Mouse (Mus musculus) kidney, adult 11 months (tissue): ENCODE results near the gene Kcnd3.

Experiments
- DNase-seq: peaks from one replicate; pipeline ENCODE4 v3.0.0; 2022

Gene Kcnd3

DNA sequence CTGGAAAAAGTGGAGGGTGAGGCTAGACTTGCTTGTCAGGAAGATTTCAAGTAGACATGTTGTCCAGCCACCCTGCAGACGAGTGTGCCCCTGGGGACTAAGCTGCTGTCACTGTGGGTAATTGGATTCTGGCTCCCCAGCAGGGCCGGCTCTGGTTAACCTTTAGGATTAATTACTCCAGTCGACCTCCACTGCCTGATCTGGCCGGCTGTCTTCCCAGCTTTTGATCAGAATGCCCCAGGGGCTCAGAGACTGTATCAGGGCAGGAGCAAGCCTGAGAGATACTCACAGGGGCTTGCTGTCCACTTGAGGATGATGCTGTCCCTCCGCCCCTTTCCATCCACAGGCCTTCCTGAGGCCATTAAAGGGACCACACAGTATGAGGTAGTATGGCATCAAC lies 77.6 kb downstream of the Kcnd3 start:
- DNase-seq = no peak

DNA sequence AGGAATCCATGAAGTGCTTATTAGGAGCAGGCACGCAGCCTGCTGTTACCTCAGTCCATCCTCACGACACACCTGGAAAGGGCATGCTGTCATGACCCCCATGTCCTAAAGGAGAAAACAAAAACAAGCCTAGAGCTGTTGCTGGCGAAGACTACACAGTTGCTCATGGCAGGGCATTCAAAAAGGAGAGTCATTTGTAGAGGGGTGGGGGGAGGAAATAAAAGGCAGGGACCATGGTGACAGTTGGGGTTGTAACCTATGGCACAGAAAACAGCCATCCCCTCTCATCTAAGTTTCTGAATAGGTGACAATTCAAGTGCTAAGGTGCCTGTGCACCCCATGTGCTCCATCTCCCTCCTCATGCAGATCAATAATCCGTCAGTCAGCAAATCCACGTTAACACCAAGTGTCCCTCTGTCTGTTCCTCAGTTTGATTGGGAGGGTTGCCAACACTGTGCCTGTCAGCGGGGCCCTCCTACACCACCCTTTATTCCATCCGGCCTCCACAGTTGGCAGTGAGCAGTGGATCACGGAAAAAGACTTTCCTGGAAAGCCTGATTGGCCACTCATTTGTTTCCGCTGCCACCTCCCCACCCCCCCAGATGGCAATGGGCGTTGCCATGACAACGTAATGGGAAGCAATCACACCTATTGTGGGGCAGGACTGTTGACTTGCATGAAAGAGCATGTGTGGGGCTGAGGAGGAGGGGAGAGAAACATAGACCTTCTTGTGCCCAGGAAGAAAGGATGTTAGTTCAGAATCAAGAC lies 78.4 kb downstream of the Kcnd3 start:
- DNase-seq = no peak

DNA sequence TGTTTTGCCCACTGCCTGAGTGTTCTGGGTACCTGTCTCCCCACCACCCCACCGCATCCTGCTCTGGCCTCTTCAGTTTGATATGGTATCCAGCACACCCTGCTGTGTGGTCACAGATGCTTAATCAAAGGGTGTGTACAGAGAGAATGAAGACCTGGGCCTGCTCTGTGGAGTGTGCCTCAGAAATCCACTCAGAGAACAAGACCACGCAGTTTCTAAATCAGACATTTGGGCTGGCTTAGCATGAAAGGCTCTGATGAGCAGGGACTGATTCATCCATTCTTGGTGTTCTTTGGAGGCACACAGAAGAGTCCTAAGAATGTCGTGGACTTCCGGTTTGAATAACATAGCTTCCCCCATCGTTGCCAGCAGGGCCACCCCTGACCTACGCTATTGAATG lies 86.3 kb downstream of the Kcnd3 start:
- DNase-seq = no peak

DNA sequence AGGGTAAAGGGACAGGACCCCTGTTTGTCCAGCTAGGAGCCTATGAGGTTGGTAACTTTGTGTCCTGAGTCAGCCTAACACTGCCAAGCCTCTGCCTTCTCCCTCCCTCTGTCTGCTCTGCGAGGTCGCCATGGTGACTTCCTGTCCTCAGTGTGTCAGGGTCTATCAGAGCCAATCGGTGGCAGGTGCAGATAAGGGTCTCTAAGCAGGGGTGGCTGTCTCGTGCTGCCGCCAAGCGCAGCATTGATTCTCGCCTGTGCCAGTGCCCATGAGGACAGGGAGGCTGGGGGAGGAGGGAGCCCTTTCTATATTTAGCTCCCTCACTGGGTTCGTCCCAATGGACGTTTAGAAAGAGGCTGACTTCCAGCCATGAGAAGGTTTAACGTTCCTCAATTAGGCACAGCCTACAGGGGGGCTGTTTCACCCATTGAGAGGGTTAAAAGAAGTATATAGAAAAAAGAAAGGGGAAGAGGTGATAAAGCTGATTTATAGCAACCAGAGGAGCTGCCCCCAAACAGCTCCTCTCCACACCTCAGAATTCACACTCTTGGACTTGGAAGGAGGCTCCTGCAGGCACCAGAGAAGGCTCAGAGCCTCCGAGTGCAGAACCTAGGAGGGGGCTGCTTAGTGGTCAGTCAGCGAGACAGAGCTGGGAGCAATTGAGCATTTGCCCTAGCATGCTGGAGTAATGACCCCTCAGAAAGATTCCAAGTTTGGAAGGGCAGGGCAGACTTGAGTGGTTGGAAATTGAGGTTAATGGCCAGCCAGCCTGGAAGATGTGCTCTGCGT lies 86.9 kb downstream of the Kcnd3 start:
- no peak for DNase-seq

DNA sequence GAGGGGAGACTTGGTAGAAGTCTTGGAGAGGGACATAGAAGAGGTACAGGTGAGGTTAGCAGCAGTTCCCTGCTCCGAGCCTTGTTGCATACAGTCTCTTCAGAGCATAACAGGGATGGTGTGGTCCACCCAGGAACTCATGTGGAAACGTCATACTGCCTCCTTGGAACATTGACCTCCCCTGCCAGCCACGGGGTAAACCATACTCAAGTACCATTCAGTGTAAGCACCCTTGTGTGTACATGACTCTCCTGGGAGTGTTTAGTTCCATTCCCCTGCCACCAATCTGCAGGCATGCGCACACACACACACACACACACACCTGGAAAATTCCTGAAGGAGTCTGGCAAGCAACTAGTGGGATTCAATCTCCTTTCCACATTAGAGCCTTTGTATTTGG lies 90.6 kb downstream of the Kcnd3 start:
- no peak for DNase-seq

DNA sequence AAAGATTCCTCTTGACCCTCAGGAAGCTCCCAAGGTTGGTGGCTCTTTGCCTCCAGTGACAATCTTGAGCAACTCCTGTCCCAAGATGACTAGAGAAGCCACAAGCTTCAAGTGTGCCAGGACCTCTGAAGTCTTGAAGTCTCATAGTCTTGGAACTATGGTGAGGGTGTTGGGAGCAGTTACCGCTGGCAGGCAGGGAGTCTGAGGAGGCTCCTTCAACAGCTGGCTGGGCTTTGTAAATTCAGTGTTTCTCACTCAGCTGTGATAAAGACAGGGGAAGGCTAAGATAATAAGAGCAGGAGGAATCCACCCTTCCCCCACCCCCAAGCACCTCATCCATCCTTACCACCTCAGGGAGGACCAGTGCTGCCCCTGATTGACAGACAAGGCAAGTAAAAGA lies 92.0 kb downstream of the Kcnd3 start:
- no peak for DNase-seq

DNA sequence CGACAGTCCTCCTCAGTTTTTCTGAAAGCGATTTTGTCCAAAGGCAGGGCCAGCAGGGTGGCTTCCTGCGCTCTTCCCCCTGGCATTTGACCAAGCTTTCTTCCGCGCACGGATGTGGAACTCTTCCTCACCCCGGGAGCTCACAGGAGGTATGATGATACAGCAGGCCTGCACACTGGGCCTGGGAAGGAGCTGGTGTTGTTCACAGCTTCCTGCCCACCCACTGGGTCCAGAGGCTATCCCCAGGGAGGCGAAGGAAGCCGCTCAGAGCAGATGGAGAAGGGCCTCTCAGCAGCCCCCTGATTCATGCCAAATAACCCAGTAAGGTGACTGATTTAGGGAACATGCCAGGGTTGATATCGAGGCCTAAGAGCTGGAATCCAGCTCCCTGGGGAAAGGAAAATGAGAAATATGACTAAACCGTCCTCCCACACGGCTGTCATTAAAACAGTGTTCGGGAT lies 94.5 kb downstream of the Kcnd3 start:
- no peak for DNase-seq

DNA sequence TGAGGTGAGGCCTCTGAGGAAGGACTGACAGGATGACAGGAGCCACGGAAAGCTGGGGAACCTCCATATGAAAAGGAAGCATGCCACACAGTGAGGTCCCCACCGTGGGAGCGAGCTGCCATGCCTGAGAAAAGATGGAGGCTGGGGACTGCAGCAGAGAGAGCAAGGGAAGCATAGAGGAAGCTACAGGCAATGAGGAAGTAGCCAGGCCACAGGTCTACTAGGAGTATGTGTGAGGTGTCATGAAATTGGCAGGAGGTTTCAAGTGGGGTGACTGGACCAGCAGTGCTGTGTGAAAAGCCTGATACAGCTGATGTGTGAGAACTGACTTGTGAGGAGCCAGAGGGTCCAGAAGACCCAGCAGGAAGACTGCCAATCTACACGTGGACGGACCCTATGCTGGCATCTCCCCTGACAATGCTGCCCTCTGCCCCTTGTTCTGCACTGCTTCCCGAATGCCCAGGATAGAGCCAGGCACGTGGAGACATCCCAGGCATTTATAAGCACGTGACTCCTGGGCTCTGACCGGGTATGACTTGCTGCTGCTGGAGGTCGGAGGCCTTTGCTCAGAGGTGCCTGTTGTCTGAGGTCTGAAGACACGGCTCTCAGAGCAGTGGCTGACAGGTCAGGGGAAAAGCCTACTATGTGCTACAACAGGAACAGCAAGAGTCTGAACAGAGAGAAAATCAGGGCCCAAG lies 96.1 kb downstream of the Kcnd3 start:
- peak; percentile 63 for DNase-seq

DNA sequence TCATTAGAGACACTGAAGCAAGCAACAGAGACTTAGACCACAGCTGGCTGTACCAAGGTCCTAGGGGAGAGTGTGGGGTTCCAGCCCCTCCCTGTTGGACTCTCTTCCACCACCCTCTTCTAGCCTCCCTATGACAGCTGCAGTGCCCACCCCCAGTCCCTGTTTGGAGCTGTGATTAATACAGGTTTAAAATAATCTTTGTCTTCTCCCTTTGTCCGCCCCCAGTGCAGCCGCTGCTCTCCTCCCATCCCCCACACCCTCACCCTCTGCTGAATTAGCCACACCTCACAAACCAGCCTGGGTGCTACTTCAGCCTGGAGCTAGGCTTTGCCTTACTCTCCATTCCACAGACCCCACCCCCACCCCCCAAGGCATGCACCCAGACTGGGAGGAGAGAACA lies 107.3 kb downstream of the Kcnd3 start:
- no peak for DNase-seq

DNA sequence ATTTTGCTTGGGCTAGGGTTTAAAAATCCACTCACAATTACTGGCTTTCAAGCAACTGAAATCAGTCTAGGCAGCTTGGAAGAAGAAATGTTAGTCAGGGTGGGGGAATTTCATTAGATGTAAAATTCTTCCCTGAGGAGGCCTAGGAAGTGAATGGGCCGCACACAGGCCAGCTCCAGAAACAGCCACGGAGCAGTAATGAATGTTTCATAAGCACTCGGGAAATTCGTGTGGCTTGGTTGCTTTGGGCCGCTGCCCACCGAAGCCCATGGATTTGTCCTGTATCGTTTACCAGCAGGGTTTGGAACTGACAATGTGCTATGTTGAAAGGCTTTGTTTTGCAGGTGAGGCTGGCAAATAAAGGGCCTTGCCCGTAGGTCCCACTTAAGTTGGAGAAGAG lies 114.8 kb downstream of the Kcnd3 start:
- no peak for DNase-seq

DNA sequence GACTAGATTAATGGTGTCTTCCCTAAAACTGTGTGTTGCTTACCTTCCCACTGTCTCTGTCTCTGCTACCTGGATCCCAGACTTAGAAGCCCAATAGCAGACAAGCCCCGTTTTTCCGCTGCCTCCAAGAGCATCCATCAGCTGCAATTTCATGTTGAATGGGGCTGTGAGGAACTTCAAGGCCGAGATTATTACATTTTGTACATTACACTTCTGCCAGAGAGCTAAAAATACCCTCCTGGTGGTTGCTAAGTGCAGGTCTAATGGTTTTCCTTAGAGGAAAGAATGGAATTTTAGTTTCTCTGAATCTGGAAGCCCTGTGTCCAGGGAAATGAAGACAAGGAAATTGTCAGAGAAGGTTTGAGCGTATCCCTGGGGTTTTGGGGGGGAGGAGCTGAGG lies 115.3 kb downstream of the Kcnd3 start:
- no peak for DNase-seq

DNA sequence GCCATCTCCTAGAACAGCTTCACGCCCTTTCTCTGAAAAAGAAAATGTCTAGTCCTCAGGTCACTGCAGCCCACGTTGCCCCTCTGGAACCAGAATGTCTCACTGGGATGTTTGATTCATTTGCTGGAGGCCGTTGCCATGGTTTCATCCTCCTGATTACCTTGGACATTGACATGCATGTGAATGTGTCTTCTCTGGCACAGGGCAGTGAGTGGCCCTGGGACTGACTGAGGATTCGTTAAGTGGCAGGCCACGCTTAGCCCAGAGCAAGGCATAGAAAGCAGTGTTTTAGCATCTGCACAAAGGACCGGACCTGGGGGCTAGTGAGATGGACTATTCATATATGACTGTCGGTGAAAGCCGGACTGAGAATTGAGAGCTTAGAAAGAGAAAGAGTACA lies 116.3 kb downstream of the Kcnd3 start:
- DNase-seq = no peak

DNA sequence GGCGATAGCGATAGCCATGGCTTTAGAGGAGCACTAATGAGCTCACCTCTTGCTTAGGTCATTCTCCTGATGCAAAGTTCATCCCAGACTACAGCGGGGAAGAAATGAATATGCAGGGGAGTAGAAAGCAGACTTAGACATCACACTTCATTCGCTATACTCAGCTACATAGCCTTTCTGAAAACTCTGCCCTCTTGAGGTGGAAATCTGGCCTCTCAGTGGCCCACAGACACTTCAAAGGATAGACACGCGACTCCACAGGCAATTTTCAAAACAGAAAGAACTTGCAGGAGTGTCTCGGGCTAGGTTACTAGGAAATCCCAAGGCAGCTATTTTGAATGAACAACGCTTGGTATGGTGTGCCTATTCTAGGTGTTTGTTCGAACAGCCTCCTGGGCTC lies 116.7 kb downstream of the Kcnd3 start:
- DNase-seq = no peak

DNA sequence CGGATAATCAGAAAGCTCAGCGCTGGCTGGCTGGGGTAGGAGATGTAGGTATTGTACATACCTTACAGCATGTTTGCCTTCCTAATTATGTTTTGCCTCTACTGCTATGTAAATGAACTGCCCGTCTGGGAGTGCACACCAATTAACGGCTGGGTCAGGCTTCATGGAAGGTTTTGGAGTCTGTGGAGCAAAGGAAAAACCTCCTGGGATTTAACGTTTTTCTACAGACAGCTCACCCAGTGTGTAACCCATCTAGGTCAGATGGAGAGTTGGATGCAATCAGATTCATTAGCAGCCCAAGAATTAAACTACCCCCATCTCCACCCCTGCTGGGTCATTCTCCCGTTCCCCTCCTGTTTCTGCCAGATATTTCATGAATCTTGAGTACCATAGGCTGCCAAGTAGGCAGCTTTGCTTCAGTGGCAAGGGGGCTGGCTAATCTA lies 117.2 kb downstream of the Kcnd3 start:
- no peak for DNase-seq

DNA sequence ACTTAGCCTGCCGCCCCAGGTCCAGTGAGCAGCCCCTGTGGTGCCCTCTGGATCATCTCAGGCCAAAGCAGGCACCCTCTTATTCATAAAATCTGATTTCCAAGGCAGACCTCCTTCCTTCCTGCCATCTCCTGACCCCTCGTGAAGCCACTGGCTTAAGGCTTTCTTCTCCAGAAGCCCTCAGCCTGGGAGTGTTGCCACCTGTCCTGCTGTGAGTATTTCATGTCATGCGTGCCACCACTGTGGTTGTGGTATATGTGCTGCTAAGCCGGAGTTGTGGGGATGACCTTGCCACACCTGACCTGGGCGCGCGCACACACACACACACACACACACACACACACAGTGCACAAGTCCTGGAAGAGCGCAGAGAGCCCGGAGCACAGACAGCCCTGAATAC lies 117.8 kb downstream of the Kcnd3 start:
- DNase-seq = no peak

DNA sequence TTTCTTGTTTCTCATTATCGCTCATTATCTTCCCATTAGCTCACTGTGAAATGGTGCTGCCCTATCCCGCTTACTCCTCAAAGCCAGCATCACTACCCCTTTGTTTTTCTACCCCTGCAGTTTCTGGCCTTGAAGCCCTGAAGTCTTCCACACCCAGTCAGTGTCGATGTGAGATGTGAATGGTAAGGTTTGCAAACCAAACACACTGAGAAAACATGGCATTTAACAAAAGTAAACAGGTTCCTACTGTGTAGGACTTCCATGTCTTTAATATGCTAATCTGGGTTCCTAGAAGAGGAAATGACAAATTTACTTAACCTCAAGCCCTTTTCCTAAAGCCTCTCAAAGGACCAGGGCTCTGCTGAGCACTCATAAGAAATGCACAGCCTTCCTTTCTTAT lies 118.7 kb downstream of the Kcnd3 start:
- DNase-seq = no peak

DNA sequence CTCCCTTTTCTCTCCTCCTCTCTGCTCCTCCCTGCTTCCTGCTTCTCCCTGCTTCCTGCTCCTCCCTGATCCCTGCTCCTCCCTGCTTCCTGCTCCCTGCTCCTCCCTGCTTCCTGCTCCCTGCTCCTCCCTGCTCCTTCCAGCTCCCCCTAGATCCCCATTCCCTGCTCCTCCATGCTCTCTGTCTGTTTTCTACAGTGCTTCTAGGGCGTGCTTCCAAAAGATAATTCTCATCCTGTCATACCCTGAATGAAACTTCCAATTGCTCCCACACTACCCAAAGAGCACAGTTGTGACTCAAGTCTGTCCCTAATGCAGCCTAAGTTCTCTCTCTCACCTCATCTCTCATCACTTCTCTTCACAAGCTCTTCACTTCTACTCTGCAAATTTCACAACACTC lies 119.8 kb downstream of the Kcnd3 start:
- DNase-seq = no peak

DNA sequence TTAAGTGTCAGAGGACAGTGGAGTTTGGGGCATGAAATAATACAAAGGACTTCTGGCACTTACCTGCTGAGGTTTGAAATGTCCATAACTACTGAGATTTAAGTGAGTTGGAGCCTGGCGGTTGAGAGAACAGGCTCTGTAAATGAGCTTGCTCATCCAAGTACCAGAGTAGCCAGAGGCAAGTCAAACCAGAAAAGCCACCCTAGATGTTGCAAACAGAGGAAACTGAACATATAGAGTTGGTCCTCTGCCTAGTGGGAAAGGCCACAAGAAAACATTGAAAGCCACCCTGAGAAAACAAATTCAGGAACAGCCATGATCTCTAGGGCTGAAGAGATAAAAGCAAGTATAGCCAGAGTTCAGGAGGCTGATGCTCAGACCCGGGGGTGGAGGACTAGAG lies 121.0 kb downstream of the Kcnd3 start:
- no peak for DNase-seq

DNA sequence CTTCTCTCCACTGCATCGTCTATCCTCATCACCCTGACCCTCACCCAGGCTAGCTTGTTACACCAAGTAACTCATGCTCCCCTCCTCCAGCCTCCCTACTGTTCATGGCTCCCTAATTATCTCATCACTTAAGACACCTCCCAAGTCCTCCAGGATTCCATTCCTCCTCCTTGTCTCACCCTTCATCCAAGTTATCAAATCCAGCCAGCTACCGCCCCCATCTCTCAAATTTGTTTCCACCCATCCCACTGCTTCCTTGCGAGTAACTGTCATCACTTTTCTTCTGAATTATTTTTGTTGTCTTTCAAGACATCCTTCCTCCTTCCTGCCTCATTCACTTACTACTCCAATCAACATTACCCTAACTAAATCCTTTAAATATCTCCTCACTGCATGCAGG lies 126.2 kb downstream of the Kcnd3 start:
- DNase-seq = no peak

DNA sequence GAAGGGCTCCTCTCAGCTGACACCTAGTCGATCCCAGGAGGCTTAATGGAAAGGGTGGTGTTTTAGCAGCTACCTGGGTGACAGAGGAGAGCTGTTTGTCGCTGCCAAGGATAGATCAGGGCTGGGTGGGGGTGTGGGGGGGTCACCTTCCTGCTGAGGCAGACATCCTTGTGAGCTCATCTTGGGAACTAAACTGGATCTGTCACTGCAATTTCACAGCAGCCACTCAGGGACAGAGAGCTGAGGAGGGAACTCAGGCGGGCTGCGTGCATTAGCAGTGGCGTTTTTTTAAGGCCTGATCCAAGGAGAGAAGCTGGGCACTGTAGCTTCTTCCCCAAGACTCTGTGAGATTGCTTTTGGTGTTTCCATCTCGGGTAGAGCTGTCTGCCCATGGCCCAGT lies 129.0 kb downstream of the Kcnd3 start:
- no peak for DNase-seq

DNA sequence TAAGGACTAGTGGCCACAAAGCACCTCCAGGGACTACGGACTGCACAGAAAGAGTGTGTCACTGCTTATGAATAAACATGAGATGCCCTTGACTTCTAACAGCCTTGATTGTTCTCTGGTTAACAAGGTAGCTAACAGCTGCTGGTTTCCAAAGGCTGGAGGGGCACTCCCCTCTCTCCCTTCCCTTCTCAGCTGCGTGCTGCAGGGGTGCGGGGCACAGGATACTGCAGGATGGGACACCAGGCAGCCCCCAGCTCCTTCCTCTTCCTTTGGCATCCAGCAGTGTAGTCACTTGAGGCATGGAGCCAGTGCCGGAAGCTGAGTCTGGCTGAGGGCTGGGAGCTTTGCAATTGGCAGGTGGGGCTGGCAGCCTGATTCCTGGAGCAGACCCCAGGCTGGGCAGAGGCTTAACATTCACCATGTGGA lies 133.6 kb downstream of the Kcnd3 start:
- DNase-seq = no peak

DNA sequence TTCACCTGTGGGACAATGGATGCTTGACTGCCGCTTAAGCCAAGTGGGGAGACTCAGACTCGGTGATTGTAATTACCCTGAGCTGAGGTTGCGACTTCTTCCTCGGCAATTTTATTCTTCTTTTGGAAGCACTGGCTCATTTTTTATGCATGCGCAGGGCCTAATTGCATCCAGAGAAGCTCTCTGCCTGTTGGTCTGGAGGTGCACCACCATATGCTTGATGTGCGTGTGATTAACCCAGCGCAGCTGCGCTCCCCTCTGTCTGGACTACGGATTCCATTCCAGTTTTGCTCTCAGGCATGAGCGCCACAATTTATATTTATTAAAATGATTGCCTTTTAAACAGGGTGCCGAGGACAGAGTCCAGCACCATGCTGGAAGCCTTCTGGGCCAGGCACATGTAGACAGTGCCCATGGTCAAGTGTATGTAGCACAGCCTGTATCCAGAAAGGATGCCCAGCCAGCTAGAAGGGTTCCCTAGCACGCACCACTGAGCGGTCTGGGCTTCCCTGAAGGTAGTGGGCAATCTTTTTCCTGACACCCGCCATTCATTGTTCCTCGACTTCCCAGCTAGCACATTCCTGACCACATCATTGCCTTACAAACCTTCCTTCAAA lies 138.0 kb downstream of the Kcnd3 start:
- no peak for DNase-seq

DNA sequence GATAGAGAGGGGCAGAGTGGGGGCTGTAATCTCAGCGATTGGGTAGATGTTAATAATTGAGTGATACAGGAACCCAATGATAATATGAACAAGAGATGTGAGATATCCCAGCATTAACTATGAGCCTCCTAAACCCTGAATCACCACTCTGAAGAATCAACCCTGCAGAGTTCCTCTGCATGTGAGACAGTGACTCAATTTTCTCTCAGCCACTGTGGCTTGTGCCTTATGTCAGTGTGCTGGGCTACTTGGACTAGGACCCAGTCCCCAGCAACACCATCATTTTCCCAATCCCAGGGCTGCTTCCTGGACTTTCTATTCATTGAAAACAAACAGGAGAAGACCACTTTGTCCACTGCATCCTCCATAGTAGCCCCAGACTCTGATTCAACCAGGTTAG lies 139.6 kb downstream of the Kcnd3 start:
- DNase-seq = no peak
